Mouse (Mus musculus) G1E (cell line): ENCODE results near the gene Plp2. TPM values are rescaled to one million over a fixed set of nuclear protein-coding genes. Genes with fewer than 3 reads are reported as not detected.

Experiments used
- ATAC-seq: 2 replicates; pipeline ENCODE4 v1.8.0; 2016; ENCODE audit warnings: mild to moderate bottlenecking; ENCODE audit not compliant: insufficient number of reproducible peaks, poor library complexity, low FRiP score, severe bottlenecking; ENCODE audit errors: extremely low read depth
- DNase-seq: peaks from one replicate; pipeline ENCODE4 v3.0.0; 2012; ENCODE audit warnings: low spot score
- H3K27me3 ChIP-seq: 2 replicates; pipeline ENCODE4 v1.6.1; 2012; ENCODE audit warnings: mild to moderate bottlenecking, low read length, inconsistent platforms; ENCODE audit not compliant: insufficient read depth
- H3K36me3 ChIP-seq: replicated peaks from 2 replicates; pipeline ENCODE3; 2012; ENCODE audit warnings: mild to moderate bottlenecking, inconsistent platforms
- H3K4me1 ChIP-seq: 2 replicates; pipeline ENCODE4 v1.6.1; 2012; ENCODE audit warnings: low read depth, low read length, inconsistent platforms, mixed read lengths; ENCODE audit not compliant: insufficient read depth
- H3K4me3 ChIP-seq: 2 replicates; pipeline ENCODE4 v1.5.1; 2012; ENCODE audit warnings: low read depth, mild to moderate bottlenecking, inconsistent platforms, low read length, moderate library complexity, mixed read lengths
- H3K9me3 ChIP-seq: replicated peaks from 2 replicates; pipeline ENCODE4 v1.6.1; 2012; ENCODE audit warnings: inconsistent platforms
- CTCF ChIP-seq: IDR thresholded peaks from 2 replicates; pipeline ENCODE4 v1.5.1; 2012; ENCODE audit warnings: low read depth, low read length, inconsistent platforms, mixed read lengths
- GATA1 ChIP-seq: IDR thresholded peaks from 2 replicates; pipeline ENCODE4 v1.6.1; 2012; ENCODE audit warnings: borderline replicate concordance, low read length, inconsistent platforms, mixed read lengths
- GATA2 ChIP-seq: IDR thresholded peaks from 2 replicates; pipeline ENCODE4 v1.6.1; 2012; ENCODE audit warnings: low read depth, low read length, inconsistent platforms, borderline replicate concordance
- POLR2AphosphoS5 ChIP-seq: IDR thresholded peaks from 2 replicates; pipeline ENCODE4 v1.6.1; 2012; ENCODE audit warnings: low read depth, low read length, inconsistent platforms; ENCODE audit not compliant: insufficient replicate concordance
- TAL1 ChIP-seq: conservative IDR thresholded peaks from 2 replicates; pipeline ENCODE4 v1.6.1; 2012; ENCODE audit warnings: low read depth, low read length, inconsistent platforms, mixed read lengths
- polyA plus RNA-seq: library from polyadenylated mRNA; stranded (reverse); fragments of >175 nt; gene quantifications from 2 replicates; pipeline ENCODE4 v1.2.3, GENCODE M21; 2012
- total RNA-seq, 2 experiments: library from RNA; stranded (forward) in 1 of 2; stranded (reverse) in 1 of 2; fragments of 200-1000 nt in 1 of 2; fragments of >200 nt in 1 of 2; fragmentation: Nextera tagmentation in 1 of 2; gene quantifications; 2 replicates each; pipeline ENCODE4 v1.2.3; 2014 to 2017

Gene Plp2
- total and polyA plus RNA-seq, 3 experiments, result 50.9 to 129 (median 70.2) TPM

GRCm38 (mm10) chrX:7675001-7675380, 3.8 kb upstream of the Plp2 start:
- Histone ChIP-seq H3K9me3 (no peaks in the 10 kb centered on the region), H3K4me1 (peaks cover 57% of the 10 kb centered on the region), H3K27me3 (no peaks in the 10 kb centered on the region), H3K36me3 (no peaks in the 10 kb centered on the region), H3K4me3 (peak overlapping the region; percentile 44; the same call in 1 of the 2 replicates)
- ATAC-seq (no peak), DNase-seq (no peak)
- TF ChIP-seq GATA1 (no peak), POLR2AphosphoS5 (no peak), GATA2 (no peak), CTCF (no peak), TAL1 (no peak)

GRCm38 (mm10) chrX:7674284-7675000, 3.3 kb upstream of the Plp2 start:
- Histone ChIP-seq H3K4me3 (peak overlapping the region; percentile 44; the same call in 1 of the 2 replicates), H3K27me3 (no peaks in the 10 kb centered on the region), H3K9me3 (no peaks in the 10 kb centered on the region), H3K36me3 (peaks cover 2% of the 10 kb centered on the region), H3K4me1 (peaks cover 52% of the 10 kb centered on the region)
- TF ChIP-seq POLR2AphosphoS5 (no peak), GATA2 (no peak), TAL1 (no peak), GATA1 (no peak), CTCF (no peak)
- ATAC-seq, result no peak
- DNase-seq, result peak; percentile 9

GRCm38 (mm10) chrX:7673578-7674281, 2.5 kb upstream of the Plp2 start:
- DNase-seq, result peak; percentile 42

GRCm38 (mm10) chrX:7672739-7673138, 1.5 kb upstream of the Plp2 start:
- ATAC-seq (no peak), DNase-seq (no peak)
- TF ChIP-seq GATA2 (no peak), POLR2AphosphoS5 (no peak), CTCF (no peak), GATA1 (no peak), TAL1 (no peak)

More at GRCm38 (mm10) chrX:7673578-7674281, 2.5 kb upstream of the Plp2 start:
- TF ChIP-seq GATA2, result no peak
- no peak for TF ChIP-seq TAL1
- TF ChIP-seq CTCF, result no peak
- TF ChIP-seq POLR2AphosphoS5, result no peak
- no peak for TF ChIP-seq GATA1
- ATAC-seq, result peak; percentile 46
- Histone ChIP-seq H3K36me3 (peaks cover 9% of the 10 kb centered on the region), H3K4me3 (peak overlapping the region; percentile 44; the same call in 1 of the 2 replicates), H3K9me3 (no peaks in the 10 kb centered on the region), H3K4me1 (peaks cover 51% of the 10 kb centered on the region), H3K27me3 (no peaks in the 10 kb centered on the region)

GRCm38 (mm10) chrX:7670390-7670881, 754 bp downstream of the Plp2 start:
- peak overlapping the region; percentile 76 for H3K4me3 ChIP-seq
- peaks cover 46% of the 10 kb centered on the region for H3K4me1 ChIP-seq
- no peaks in the 10 kb centered on the region for H3K9me3 ChIP-seq
- H3K27me3 ChIP-seq, result no peaks in the 10 kb centered on the region
- ATAC-seq (0 out of 2 replicates have a peak, but pooled peaks have one; percentile 19), DNase-seq (peak; percentile 37)
- H3K36me3 ChIP-seq, result peaks cover 29% of the 10 kb centered on the region
- TF ChIP-seq TAL1 (no peak), GATA1 (no peak), POLR2AphosphoS5 (no peak), CTCF (no peak), GATA2 (no peak)

More at GRCm38 (mm10) chrX:7672739-7673138, 1.5 kb upstream of the Plp2 start:
- Histone ChIP-seq H3K27me3 (no peaks in the 10 kb centered on the region), H3K4me1 (peaks cover 51% of the 10 kb centered on the region), H3K9me3 (no peaks in the 10 kb centered on the region), H3K4me3 (no peak overlapping the region; the same call in 1 of the 2 replicates), H3K36me3 (peaks cover 13% of the 10 kb centered on the region)

- peaks cover 35% of the 10 kb centered on the region for H3K36me3 ChIP-seq
- H3K9me3 ChIP-seq, result no peaks in the 10 kb centered on the region
- no peak for TF ChIP-seq TAL1
- no peak for TF ChIP-seq GATA2
- no peak for TF ChIP-seq POLR2AphosphoS5
- TF ChIP-seq GATA1, result no peak
- no peak for TF ChIP-seq CTCF
- peaks cover 9% of the 10 kb centered on the region for H3K4me1 ChIP-seq
- peaks cover 9% of the 10 kb centered on the region; the same call in 1 of the 2 replicates for H3K27me3 ChIP-seq
- ATAC-seq, result no peak
- H3K4me3 ChIP-seq, result no peak overlapping the region
- DNase-seq, result no peak
Measured at GRCm38 (mm10) chrX:7665739-7666502, 5.3 kb downstream of the Plp2 start.
